Mouse (Mus musculus): ENCODE data around the gene Klf1. TPM values are rescaled to one million over a fixed set of nuclear protein-coding genes. Genes with fewer than 3 reads are reported as not detected.

The Klf1 gene
- polyA plus RNA-seq, 1 experiment, result 3.2 TPM

DNA sequence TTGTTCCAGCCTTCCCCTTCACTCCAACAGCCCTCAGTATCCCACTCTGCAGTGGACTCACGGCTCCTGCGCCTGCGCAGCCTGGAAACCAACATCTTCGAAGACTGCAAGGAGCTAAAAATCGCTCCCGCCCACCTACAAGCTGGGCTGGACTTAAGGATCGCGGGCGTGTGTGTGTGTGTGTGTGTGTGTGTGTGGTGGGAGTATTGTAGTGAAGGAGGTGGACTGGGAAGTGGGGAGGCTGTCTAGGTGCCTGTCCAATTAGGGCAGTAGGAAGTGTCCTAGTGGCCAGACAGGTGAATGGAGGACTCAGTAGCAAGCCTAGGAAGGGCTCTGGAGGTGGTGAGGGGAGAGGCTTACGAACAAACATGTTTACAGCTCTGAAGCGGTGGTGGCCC is 43.5 kb downstream of the Klf1 start:
- TF ChIP-seq POLR2A (IDR thresholded peaks at IDR 0.05; ENCODE audit: low read depth, low read length) (no peak), CTCF (conservative IDR thresholded peaks at IDR 0.05; ENCODE audit: insufficient read depth, insufficient read length, low read depth, low read length) (no peak)
- Histone ChIP-seq H3K4me3 (ENCODE audit: insufficient read depth, low read depth, low read length) (no peak overlapping the region), H3K4me1 (ENCODE audit: control insufficient read depth, insufficient read depth, low read length) (no peaks in the 10 kb centered on the region), H3K27me3 (replicated peaks; ENCODE audit: control insufficient read depth, insufficient read depth, low read length) (peaks cover 4% of the 10 kb centered on the region), H3K27ac (ENCODE audit: insufficient read depth, low read depth, low read length) (no peak overlapping the region), H3K36me3 (ENCODE audit: control insufficient read depth, insufficient read depth, low read length) (no peaks in the 10 kb centered on the region)
- DNase-seq, result no peak
- 3% methylated on average over 11 of the region's 11 CpGs for WGBS

DNA sequence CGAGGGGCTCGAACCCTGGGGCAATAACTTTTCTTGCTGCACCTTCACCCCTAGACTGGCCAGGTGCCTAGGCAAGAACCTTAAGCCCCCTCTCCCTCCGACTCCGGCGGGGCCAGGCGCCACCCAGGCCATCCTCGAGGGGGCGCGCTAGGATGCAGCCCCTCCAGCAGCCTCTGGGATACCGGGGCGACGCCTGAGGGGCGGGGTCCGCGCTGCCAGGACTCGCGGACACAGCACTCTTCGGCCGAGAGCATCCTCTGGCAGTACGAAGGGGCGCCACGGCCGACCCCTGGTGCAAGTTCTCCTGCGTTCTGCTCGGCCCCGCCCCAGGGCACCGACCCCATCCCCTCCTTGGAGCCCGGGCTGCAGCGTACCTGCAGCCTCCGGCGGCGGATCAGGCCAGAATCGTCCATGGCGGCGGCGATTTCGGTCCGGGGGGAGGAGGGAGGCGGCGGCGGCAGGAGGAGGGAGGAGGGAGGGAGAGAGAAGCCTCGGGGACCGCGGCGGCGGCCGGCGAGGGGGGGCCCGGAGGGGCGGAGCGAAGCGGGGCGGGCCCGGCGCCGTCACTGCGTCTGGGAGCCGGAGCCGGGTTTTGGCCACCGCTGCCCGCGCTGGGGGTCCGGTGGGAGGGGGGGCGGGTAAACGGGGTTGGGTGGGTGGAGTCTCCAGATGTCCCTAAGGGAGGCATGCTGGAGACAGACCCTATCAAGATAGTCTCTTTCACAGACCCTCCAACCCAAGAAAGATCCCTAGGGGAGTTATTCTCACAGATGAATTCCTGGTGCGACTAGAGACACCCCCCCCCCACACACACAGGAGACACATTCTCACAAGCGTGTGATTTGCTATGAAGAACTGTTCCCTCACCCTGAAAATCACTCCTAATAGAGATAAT is 44.2 kb downstream of the Klf1 start:
- no peak overlapping the region for H3K4me3 ChIP-seq (ENCODE audit: insufficient read depth, low read depth, low read length)
- H3K4me1 ChIP-seq (ENCODE audit: control insufficient read depth, insufficient read depth, low read length), result no peaks in the 10 kb centered on the region
- no peak for DNase-seq
- WGBS, result 1% methylated on average over 46 of the region's 67 CpGs
- H3K27ac ChIP-seq (ENCODE audit: insufficient read depth, low read depth, low read length), result no peak overlapping the region
- no peaks in the 10 kb centered on the region for H3K36me3 ChIP-seq (ENCODE audit: control insufficient read depth, insufficient read depth, low read length)
- H3K27me3 ChIP-seq (replicated peaks; ENCODE audit: control insufficient read depth, insufficient read depth, low read length), result peaks cover 4% of the 10 kb centered on the region
- TF ChIP-seq POLR2A (IDR thresholded peaks at IDR 0.05; ENCODE audit: low read depth, low read length), result no peak

- no peak within 1 kb of the TSS for H3K27ac ChIP-seq (ENCODE audit: insufficient read depth, low read depth, low read length)
- H3K4me3 ChIP-seq (ENCODE audit: insufficient read depth, low read depth, low read length), result no peak within 1 kb of the TSS
- 0 out of 2 replicates have a peak, but pooled peaks have one; percentile 0 for TF ChIP-seq CTCF (conservative IDR thresholded peaks at IDR 0.05; ENCODE audit: insufficient read depth, insufficient read length, low read depth, low read length)
- no peak for TF ChIP-seq POLR2A (IDR thresholded peaks at IDR 0.05; ENCODE audit: low read depth, low read length)
- no peaks in the 10 kb centered on the region for H3K4me1 ChIP-seq (ENCODE audit: control insufficient read depth, insufficient read depth, low read length)
- DNase-seq, result no peak
- WGBS, result 12% methylated on average over 17 of the region's 17 CpGs
- no peaks in the 10 kb centered on the region for H3K36me3 ChIP-seq (ENCODE audit: control insufficient read depth, insufficient read depth, low read length)
- H3K27me3 ChIP-seq (replicated peaks; ENCODE audit: control insufficient read depth, insufficient read depth, low read length), result peaks cover 4% of the 10 kb centered on the region
Observed at GRCm38 (mm10) chr8:84946528-84947240, 45.0 kb downstream of the Klf1 start, which contains the start of gene Rtbdn. Rtbdn (plus strand) TSS chr8:84946991.

DNA sequence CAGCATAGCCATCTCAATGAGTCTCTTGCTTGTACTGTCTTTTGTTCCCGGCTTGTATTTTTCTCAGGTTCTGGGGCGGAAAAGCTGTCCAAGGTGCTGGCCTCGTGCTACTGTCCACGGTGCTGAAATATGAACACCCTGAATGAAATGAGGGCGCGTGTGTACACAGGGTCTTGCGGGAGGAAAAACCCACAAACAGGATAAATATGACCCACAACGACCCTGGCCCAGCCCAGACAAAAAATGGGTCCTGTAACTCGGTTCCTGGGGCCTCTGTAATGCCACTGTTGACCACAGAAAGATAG is 45.5 kb downstream of the Klf1 start:
- Histone ChIP-seq H3K27ac (ENCODE audit: insufficient read depth, low read depth, low read length) (no peak overlapping the region), H3K4me1 (ENCODE audit: control insufficient read depth, insufficient read depth, low read length) (no peaks in the 10 kb centered on the region), H3K27me3 (replicated peaks; ENCODE audit: control insufficient read depth, insufficient read depth, low read length) (peaks cover 4% of the 10 kb centered on the region), H3K4me3 (ENCODE audit: insufficient read depth, low read depth, low read length) (no peak overlapping the region), H3K36me3 (ENCODE audit: control insufficient read depth, insufficient read depth, low read length) (no peaks in the 10 kb centered on the region)
- WGBS, result 12% methylated on average over 9 of the region's 9 CpGs
- peak; percentile 50 for DNase-seq
- TF ChIP-seq CTCF (conservative IDR thresholded peaks at IDR 0.05; ENCODE audit: insufficient read depth, insufficient read length, low read depth, low read length) (0 out of 2 replicates have a peak, but pooled peaks have one; percentile 0), POLR2A (IDR thresholded peaks at IDR 0.05; ENCODE audit: low read depth, low read length) (no peak)

DNA sequence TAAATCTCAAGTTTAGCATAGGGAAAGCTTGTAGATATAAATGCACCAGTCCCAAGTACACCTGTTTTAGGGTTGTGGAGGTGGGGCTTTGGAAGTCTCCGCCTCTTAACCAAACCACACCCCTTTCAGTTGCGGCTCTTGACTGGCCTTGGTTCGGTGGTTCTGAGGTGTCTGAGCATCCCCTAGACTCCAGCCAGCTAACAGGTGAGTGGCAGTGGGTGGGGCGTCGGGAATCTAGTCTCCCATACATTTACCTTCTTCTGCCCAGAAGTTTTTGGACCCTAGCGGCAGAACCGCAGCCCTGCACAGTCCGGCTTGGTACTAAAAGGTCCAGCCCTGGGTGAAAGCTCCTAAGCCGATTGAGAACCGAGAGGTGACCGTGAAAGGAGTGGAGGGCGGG is 48.0 kb downstream of the Klf1 start:
- WGBS, result 16% methylated on average over 12 of the region's 12 CpGs
- Histone ChIP-seq H3K36me3 (ENCODE audit: control insufficient read depth, insufficient read depth, low read length) (no peaks in the 10 kb centered on the region), H3K4me1 (ENCODE audit: control insufficient read depth, insufficient read depth, low read length) (no peaks in the 10 kb centered on the region), H3K27ac (ENCODE audit: insufficient read depth, low read depth, low read length) (no peak overlapping the region), H3K4me3 (ENCODE audit: insufficient read depth, low read depth, low read length) (no peak overlapping the region), H3K27me3 (replicated peaks; ENCODE audit: control insufficient read depth, insufficient read depth, low read length) (peaks cover 4% of the 10 kb centered on the region)
- no peak for TF ChIP-seq POLR2A (IDR thresholded peaks at IDR 0.05; ENCODE audit: low read depth, low read length)
- no peak for TF ChIP-seq CTCF (conservative IDR thresholded peaks at IDR 0.05; ENCODE audit: insufficient read depth, insufficient read length, low read depth, low read length)
- DNase-seq, result no peak

DNA sequence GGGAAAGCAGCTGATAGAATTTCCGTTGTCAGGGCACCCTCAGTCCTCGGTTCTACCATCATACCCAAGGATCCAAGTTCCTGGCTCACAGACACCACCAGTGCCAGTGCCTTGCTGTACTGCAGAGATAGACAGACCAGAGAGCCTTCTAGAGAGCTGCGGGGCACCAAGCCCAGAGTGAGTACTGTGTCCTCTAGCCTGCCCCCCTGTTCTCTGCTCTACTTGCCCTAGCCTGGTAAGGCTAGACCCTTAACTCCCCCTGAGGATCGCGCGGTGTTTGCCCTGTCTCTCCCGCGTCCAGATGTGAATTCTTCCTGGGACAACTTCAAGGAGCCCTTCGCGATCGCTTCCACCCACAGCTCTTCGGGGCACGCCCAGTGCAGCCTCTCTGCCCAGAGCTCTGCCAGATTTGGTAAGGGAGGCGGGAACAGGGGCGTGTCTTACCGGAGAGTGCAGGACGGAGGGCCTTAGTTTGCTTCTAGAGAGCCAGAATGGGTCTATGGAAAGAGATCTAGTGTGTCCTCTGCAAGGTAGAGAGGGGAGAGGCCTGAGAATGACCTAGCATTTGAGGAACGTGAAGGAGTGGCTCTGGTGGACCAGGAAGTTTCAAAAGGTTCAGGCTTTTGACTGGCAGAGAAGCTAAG is 51.0 kb downstream of the Klf1 start:
- no peaks in the 10 kb centered on the region for H3K36me3 ChIP-seq (ENCODE audit: control insufficient read depth, insufficient read depth, low read length)
- 8% methylated on average over 18 of the region's 18 CpGs for WGBS
- H3K27me3 ChIP-seq (replicated peaks; ENCODE audit: control insufficient read depth, insufficient read depth, low read length), result no peaks in the 10 kb centered on the region
- H3K4me1 ChIP-seq (ENCODE audit: control insufficient read depth, insufficient read depth, low read length), result no peaks in the 10 kb centered on the region
- no peak overlapping the region for H3K27ac ChIP-seq (ENCODE audit: insufficient read depth, low read depth, low read length)
- no peak overlapping the region for H3K4me3 ChIP-seq (ENCODE audit: insufficient read depth, low read depth, low read length)
- DNase-seq, result peak; percentile 67
- TF ChIP-seq POLR2A (IDR thresholded peaks at IDR 0.05; ENCODE audit: low read depth, low read length), result no peak
- no peak for TF ChIP-seq CTCF (conservative IDR thresholded peaks at IDR 0.05; ENCODE audit: insufficient read depth, insufficient read length, low read depth, low read length)

Other genes starting within 250 kb of the Klf1 start
- gene Ier2, start 239.1 kb upstream of the Klf1 start, polyA plus RNA-seq (2012; rRNA removed), result 5.7 and 7.3 TPM in 2 replicates
- gene Trmt1, start 215.6 kb upstream of the Klf1 start, polyA plus RNA-seq (2012; rRNA removed), result 73.7 and 98.9 TPM in 2 replicates
- gene Nacc1, start 214.1 kb upstream of the Klf1 start, polyA plus RNA-seq (2012; rRNA removed), result 85.8 and 93.9 TPM in 2 replicates
- gene Lyl1, start 200.5 kb upstream of the Klf1 start, polyA plus RNA-seq (2012; rRNA removed), result 3.2 and 4.1 TPM in 2 replicates
- gene G430095P16Rik, start 178.9 kb upstream of the Klf1 start, polyA plus RNA-seq (2012; rRNA removed), result 0.65 and 0.81 TPM in 2 replicates
- gene Nfix, start 101.6 kb upstream of the Klf1 start, polyA plus RNA-seq (2012; rRNA removed), result 17.7 and 22.1 TPM in 2 replicates
- 4.4 and 4.5 TPM in 2 replicates for gene Dand5, start 79.1 kb upstream of the Klf1 start, polyA plus RNA-seq (2012; rRNA removed)
- 24.2 and 41.0 TPM in 2 replicates for gene Gadd45gip1, start 70.4 kb upstream of the Klf1 start, polyA plus RNA-seq (2012; rRNA removed)
- 73.0 TPM in 2 replicates for gene Rad23a, start 61.3 kb upstream of the Klf1 start, polyA plus RNA-seq (2012; rRNA removed)
- 316 and 337 TPM in 2 replicates for gene Calr, start 55.0 kb upstream of the Klf1 start, polyA plus RNA-seq (2012; rRNA removed)
- gene Farsa, start 44.9 kb upstream of the Klf1 start, polyA plus RNA-seq (2012; rRNA removed), result 37.5 and 37.6 TPM in 2 replicates
- gene Syce2, start 29.8 kb upstream of the Klf1 start, polyA plus RNA-seq (2012; rRNA removed), result 0.87 and 1.7 TPM in 2 replicates
- gene Gcdh, start 8.0 kb upstream of the Klf1 start, polyA plus RNA-seq (2012; rRNA removed), result 700 TPM in 2 replicates
- 19.0 and 20.1 TPM in 2 replicates for gene Dnase2a, start 6.6 kb downstream of the Klf1 start, polyA plus RNA-seq (2012; rRNA removed)
- gene Mast1, start 35.4 kb downstream of the Klf1 start, polyA plus RNA-seq (2012; rRNA removed), result 0.18 and 0.38 TPM in 2 replicates
- gene Rtbdn, start 45.1 kb downstream of the Klf1 start, polyA plus RNA-seq (2012; rRNA removed), result not detected in 2 replicates
- not detected in 2 replicates for gene Gm49661, start 67.5 kb downstream of the Klf1 start, polyA plus RNA-seq (2012; rRNA removed)
- 304 and 376 TPM in 2 replicates for gene Prdx2, start 67.7 kb downstream of the Klf1 start, polyA plus RNA-seq (2012; rRNA removed)
- 29.4 and 34.4 TPM in 2 replicates for gene Rnaseh2a, start 67.8 kb downstream of the Klf1 start, polyA plus RNA-seq (2012; rRNA removed)
- gene Junb, start 76.8 kb downstream of the Klf1 start, polyA plus RNA-seq (2012; rRNA removed), result 19.2 and 20.9 TPM in 2 replicates
- 34.5 and 34.6 TPM in 2 replicates for gene Hook2, start 88.7 kb downstream of the Klf1 start, polyA plus RNA-seq (2012; rRNA removed)
- not detected in 2 replicates for gene Best2, start 112.6 kb downstream of the Klf1 start, polyA plus RNA-seq (2012; rRNA removed)
- gene Asna1, start 123.4 kb downstream of the Klf1 start, polyA plus RNA-seq (2012; rRNA removed), result 266 and 270 TPM in 2 replicates
- gene Trir, start 124.9 kb downstream of the Klf1 start, polyA plus RNA-seq (2012; rRNA removed), result 103 and 111 TPM in 2 replicates
- gene Tnpo2, start 135.0 kb downstream of the Klf1 start, polyA plus RNA-seq (2012; rRNA removed), result 36.1 and 45.0 TPM in 2 replicates
- gene Fbxw9, start 158.1 kb downstream of the Klf1 start, polyA plus RNA-seq (2012; rRNA removed), result 32.6 and 39.6 TPM in 2 replicates
- gene Gm5741, start 166.1 kb downstream of the Klf1 start, polyA plus RNA-seq (2012; rRNA removed), result 0.91 TPM in 1 of 2 replicates, not detected in the other
- gene Dhps, start 169.8 kb downstream of the Klf1 start, polyA plus RNA-seq (2012; rRNA removed), result 26.0 and 30.8 TPM in 2 replicates
- gene Wdr83os, start 178.8 kb downstream of the Klf1 start, polyA plus RNA-seq (2012; rRNA removed), result 141 and 157 TPM in 2 replicates
- gene Wdr83, start 179.4 kb downstream of the Klf1 start, polyA plus RNA-seq (2012; rRNA removed), result 33.7 and 37.7 TPM in 2 replicates
- gene Man2b1, start 181.3 kb downstream of the Klf1 start, polyA plus RNA-seq (2012; rRNA removed), result 111 and 116 TPM in 2 replicates
- 0.76 and 0.84 TPM in 2 replicates for gene Zfp791, start 221.2 kb downstream of the Klf1 start, polyA plus RNA-seq (2012; rRNA removed)
- gene Cks1brt, start 250.0 kb downstream of the Klf1 start, polyA plus RNA-seq (2012; rRNA removed), result not detected in 2 replicates

All from kidney, adult 2 months (tissue).